Mouse (Mus musculus) kidney, adult 2 months (tissue): ENCODE data around the gene Iars2. TPM values are rescaled to one million over a fixed set of nuclear protein-coding genes. Genes with fewer than 3 reads are reported as not detected.

Experiments
- DNase-seq: peaks from one replicate; pipeline ENCODE4 v3.0.0; 2021
- H3K27ac ChIP-seq: fragments of 200-500 bp; 2 replicates; pipeline ENCODE4 v1.5.1; 2012; ENCODE audit warnings: low read depth, low read length, control low read depth, inconsistent platforms; ENCODE audit not compliant: insufficient read depth
- H3K27me3 ChIP-seq: fragments of 200-500 bp; replicated peaks from 2 replicates; pipeline ENCODE4 v1.6.1; 2012; ENCODE audit warnings: mild to moderate bottlenecking, moderate library complexity, low read length, inconsistent platforms; ENCODE audit not compliant: control insufficient read depth, insufficient read depth
- H3K36me3 ChIP-seq: fragments of 200-500 bp; 2 replicates; pipeline ENCODE4 v1.6.1; 2012; ENCODE audit warnings: mild to moderate bottlenecking, moderate library complexity, low read length, inconsistent platforms; ENCODE audit not compliant: control insufficient read depth, insufficient read depth
- H3K4me1 ChIP-seq: fragments of 200-500 bp; 2 replicates; pipeline ENCODE4 v1.6.1; 2011; ENCODE audit warnings: low read length; ENCODE audit not compliant: control insufficient read depth, insufficient read depth
- H3K4me3 ChIP-seq: fragments of 200-500 bp; 2 replicates; pipeline ENCODE4 v1.5.1; 2011; ENCODE audit warnings: mild to moderate bottlenecking, low read depth, low read length, control low read depth; ENCODE audit not compliant: insufficient read depth
- CTCF ChIP-seq: fragments of 200-500 bp; conservative IDR thresholded peaks from 2 replicates; pipeline ENCODE4 v1.5.1; 2011; ENCODE audit warnings: low read depth, mild to moderate bottlenecking, control low read depth, low read length, moderate library complexity, mixed read lengths; ENCODE audit not compliant: insufficient read depth, insufficient read length
- POLR2A ChIP-seq: fragments of 200-500 bp; IDR thresholded peaks from one replicate; pipeline ENCODE4 v1.6.1; 2011; ENCODE audit warnings: low read depth, low read length, control low read depth
- WGBS: fragments of 180-500 bp; shearing (Covaris S2); methylation state at CpG from one replicate; pipeline ENCODE4 v1.1.7; 2018; 5-methylcytosine and 5-hydroxymethylcytosine counted together
- polyA plus RNA-seq: library from polyadenylated mRNA; depleted of rRNA; stranded (reverse); fragments of >200 nt; gene quantifications from 2 replicates; pipeline ENCODE4 v1.2.3, GENCODE M21; 2012

The Iars2 gene
- polyA plus RNA-seq, 1 experiment: 37.7 TPM

GRCm38 (mm10) chr1:185283247-185283646 lies 45.9 kb downstream of the Iars2 start:
- no peak overlapping the region for H3K27ac ChIP-seq
- no peak for TF ChIP-seq CTCF
- H3K4me3 ChIP-seq: no peak overlapping the region
- no peaks in the 10 kb centered on the region; the same call in 1 of the 2 replicates for H3K36me3 ChIP-seq
- 81% methylated on average over 15 of the region's 15 CpGs for WGBS
- H3K27me3 ChIP-seq: no peaks in the 10 kb centered on the region
- DNase-seq: peak; percentile 33
- H3K4me1 ChIP-seq: no peaks in the 10 kb centered on the region

- H3K27ac ChIP-seq: no peak overlapping the region
- DNase-seq: peak; percentile 76
- no peak for TF ChIP-seq POLR2A
- no peak for TF ChIP-seq CTCF
- no peaks in the 10 kb centered on the region; the same call in 1 of the 2 replicates for H3K36me3 ChIP-seq
- WGBS: 76% methylated on average over 11 of the region's 11 CpGs
- H3K4me1 ChIP-seq: no peaks in the 10 kb centered on the region
- H3K4me3 ChIP-seq: no peak overlapping the region
- no peaks in the 10 kb centered on the region for H3K27me3 ChIP-seq
Observed at GRCm38 (mm10) chr1:185282846-185283245, 46.4 kb downstream of the Iars2 start.

DNA sequence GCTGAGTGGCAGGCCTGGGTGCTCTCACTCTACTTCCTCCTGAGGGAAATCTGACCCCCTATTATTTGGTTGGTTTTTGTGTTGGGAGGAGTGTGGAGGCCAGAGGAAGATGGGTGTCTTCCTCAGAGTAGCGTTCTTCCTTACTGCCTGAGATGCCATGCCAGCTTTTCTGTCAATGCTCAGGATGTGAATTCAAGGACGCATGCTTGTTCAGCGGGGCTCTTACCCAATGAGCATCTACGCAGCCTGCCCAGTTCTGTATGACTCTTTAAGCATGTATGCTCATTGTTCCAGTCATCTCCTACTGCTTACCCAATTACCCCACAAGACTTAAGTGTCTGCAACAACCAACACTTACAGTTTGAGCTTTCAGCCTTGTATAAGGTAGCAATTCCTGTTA lies 48.6 kb downstream of the Iars2 start:
- WGBS: 95% methylated on average over 4 of the region's 4 CpGs
- no peaks in the 10 kb centered on the region for H3K4me1 ChIP-seq
- no peak for TF ChIP-seq POLR2A
- no peak for DNase-seq
- H3K27ac ChIP-seq: no peak overlapping the region
- H3K27me3 ChIP-seq: no peaks in the 10 kb centered on the region
- H3K4me3 ChIP-seq: no peak overlapping the region
- H3K36me3 ChIP-seq: no peaks in the 10 kb centered on the region

GRCm38 (mm10) chr1:185279288-185279687 lies 49.9 kb downstream of the Iars2 start:
- TF ChIP-seq CTCF (no peak), POLR2A (no peak)
- Histone ChIP-seq H3K36me3 (no peaks in the 10 kb centered on the region), H3K27me3 (no peaks in the 10 kb centered on the region), H3K27ac (no peak overlapping the region), H3K4me3 (no peak overlapping the region), H3K4me1 (no peaks in the 10 kb centered on the region)
- 67% methylated on average over 9 of the region's 9 CpGs for WGBS
- DNase-seq: no peak

- Histone ChIP-seq H3K36me3 (peaks cover 1% of the 10 kb centered on the region; the same call in 1 of the 2 replicates), H3K27ac (no peak overlapping the region), H3K27me3 (no peaks in the 10 kb centered on the region), H3K4me3 (no peak overlapping the region), H3K4me1 (no peaks in the 10 kb centered on the region)
- no peak for TF ChIP-seq POLR2A
- TF ChIP-seq CTCF: no peak
- WGBS: 64% methylated on average over 11 of the region's 11 CpGs
- DNase-seq: peak; percentile 62
Observed at GRCm38 (mm10) chr1:185277022-185277421, 52.2 kb downstream of the Iars2 start.

DNA sequence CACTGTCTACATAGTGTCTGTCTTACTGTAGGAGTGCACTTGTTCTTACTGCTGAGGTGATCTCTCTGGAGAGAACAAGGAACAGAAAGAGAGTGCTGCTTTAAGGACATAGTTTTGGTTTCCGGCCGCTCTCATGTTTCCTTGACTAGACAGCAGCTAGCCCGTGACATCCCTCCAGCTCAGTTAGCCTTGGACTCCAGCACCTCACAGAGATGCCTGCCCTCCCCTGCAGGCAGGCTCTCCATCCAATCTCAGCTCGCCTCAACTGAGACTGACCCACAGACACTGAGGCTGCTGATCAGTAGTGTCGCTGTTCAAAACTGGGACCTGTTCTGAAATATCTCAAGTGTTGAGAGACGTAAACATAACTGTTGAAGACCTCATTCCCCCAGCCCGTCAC lies 53.2 kb downstream of the Iars2 start:
- no peaks in the 10 kb centered on the region for H3K4me1 ChIP-seq
- 0 out of 2 replicates have a peak overlapping the region, but pooled peaks have one; percentile 26 for H3K27ac ChIP-seq
- WGBS: 78% methylated on average over 7 of the region's 7 CpGs
- no peak overlapping the region for H3K4me3 ChIP-seq
- no peak for TF ChIP-seq POLR2A
- TF ChIP-seq CTCF: no peak
- DNase-seq: no peak
- H3K36me3 ChIP-seq: peaks cover 4% of the 10 kb centered on the region; the same call in 1 of the 2 replicates
- H3K27me3 ChIP-seq: no peaks in the 10 kb centered on the region

DNA sequence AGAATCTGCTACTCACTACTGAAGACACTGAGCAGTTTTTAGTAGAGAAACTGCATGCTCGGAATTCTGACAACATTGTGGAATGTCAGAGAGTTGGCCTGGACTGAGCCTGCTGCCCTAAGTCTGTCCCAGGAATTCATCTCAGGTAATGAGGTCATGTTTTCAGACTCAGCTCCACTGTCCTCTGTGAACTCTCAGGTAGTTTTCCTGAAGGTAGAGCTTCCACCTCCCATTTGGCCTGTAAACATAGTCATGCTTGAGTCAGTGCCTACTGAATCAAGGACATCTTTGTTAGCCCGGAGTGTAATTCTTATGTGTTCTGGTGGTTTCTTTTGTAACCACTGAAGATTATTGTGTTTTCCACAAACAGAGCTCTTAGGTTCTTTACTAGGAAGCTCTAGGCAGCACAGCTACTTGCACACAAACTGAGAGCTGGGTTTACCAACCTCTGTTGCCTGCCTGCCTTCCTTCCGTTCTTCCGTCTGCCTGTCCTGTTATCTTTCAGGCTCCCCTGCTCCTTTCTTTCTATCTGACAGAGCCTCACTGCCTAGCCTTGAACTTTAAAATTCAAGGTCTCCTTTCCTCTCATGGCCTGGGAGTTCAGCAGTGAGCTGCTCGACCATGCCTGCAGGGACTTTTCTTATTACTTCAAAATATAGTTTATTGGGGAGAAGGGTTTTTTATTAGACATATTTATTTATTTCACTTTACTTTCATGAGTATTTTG lies 54.2 kb downstream of the Iars2 start:
- Histone ChIP-seq H3K4me3 (no peak overlapping the region), H3K27me3 (no peaks in the 10 kb centered on the region), H3K27ac (0 out of 2 replicates have a peak overlapping the region, but pooled peaks have one; percentile 12), H3K36me3 (peaks cover 4% of the 10 kb centered on the region; the same call in 1 of the 2 replicates), H3K4me1 (no peaks in the 10 kb centered on the region)
- no peak for TF ChIP-seq POLR2A
- TF ChIP-seq CTCF: no peak
- 73% methylated on average over 5 of the region's 5 CpGs for WGBS
- DNase-seq: peak; percentile 15
